Mouse (Mus musculus): Measurements from ENCODE around the gene Adcy1.

GRCm38 (mm10) chr11:7213161-7213500 is 149.8 kb downstream of the Adcy1 start:
- no peak for TF ChIP-seq CTCF (conservative IDR thresholded peaks at IDR 0.05; ENCODE audit: low read length)
- TF ChIP-seq NANOG (IDR thresholded peaks at IDR 0.05; ENCODE audit: borderline replicate concordance, low read length): no peak
- TF ChIP-seq POU5F1 (IDR thresholded peaks at IDR 0.05; ENCODE audit: borderline replicate concordance, low read length): no peak

All from E14TG2a.4 (cell line).